Mouse (Mus musculus): ENCODE measurements around the gene Lrrc23.
"Not testable (repeated sequence)": the region's sequence is repeated elsewhere in the genome, so short reads cannot be mapped to it uniquely, and the experiment has no call there.

The Lrrc23 gene

DNA sequence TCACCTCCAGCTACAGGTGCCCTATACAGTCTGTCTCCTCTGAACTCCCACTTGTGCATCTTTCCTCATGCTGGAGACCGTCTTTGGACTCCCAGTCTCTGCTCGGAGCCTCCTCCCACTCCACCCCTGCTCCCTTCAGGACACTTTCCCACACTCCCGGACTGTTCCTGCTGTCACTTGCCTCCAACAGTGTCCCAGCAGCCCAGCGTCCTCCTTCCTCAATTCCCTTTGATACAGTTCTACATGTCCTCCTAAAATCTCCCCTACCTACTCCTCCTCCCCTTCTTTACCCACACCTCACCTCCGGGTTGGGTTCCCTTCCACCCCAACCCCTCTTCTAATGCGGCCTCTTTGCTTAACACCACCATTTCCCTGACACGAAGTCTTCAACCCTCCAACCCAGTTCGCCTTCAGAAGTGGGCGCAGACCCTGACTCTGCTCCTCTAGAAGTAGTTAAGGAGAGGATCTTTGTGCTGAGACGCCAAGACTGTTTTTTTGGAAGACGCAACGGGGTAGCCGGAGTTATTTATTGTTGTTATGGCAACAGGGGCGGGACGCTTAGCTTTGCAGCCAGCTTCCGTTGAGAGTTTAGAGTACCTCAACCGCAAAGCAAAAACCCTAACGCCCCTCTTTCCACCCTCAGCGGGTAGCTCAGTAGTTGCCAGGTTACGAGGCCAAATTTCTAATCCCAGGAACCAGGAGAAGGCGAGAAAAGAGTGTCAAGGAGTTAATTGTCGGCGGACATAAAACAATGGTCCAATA lies at the start of gene Lrrc23:
Gene Lrrc23, minus strand, starts transcription at position 506 of the 762 bp plus-strand sequence.
- in situ Hi-C loops (cut with MboI; ENCODE audit: low pct_unique_long_range_greater_than_20kb in 1 of 2, low sequenced_read_pairs in 2 of 2, unreplicated experiment in 1 of 2) = no loop called here

- in situ Hi-C loops (cut with MboI; ENCODE audit: low pct_unique_long_range_greater_than_20kb in 1 of 2, low sequenced_read_pairs in 2 of 2, unreplicated experiment in 1 of 2) = no loop called here
Observed at GRCm38 (mm10) chr6:124828101-124828592, 48.6 kb upstream of the Lrrc23 start.

GRCm38 (mm10) chr6:124822049-124822448 lies 42.5 kb upstream of the Lrrc23 start:
- in situ Hi-C loops (cut with MboI; ENCODE audit: low pct_unique_long_range_greater_than_20kb in 1 of 2, low sequenced_read_pairs in 2 of 2, unreplicated experiment in 1 of 2) = no loop called here

DNA sequence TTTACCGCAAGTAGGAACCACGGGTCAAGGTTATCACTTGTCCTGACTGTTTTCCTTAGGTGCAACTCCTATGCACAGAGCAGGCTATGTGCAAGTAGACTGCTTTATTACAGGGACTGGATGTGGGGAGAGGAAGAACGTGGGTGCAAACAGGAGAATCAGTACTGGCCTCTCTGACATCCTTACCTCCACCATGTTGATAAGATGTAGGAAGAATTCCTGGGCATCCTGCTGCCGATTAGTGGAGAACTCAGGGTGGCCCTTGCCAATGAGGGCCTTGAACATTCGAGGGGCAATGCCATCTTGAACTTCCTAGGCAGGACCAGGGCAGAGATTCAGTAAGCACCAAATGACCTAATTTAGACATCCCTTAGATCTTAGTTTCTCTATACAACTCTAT lies 41.4 kb upstream of the Lrrc23 start:
- in situ Hi-C loops (cut with MboI; ENCODE audit: low pct_unique_long_range_greater_than_20kb in 1 of 2, low sequenced_read_pairs in 2 of 2, unreplicated experiment in 1 of 2) = no loop called here

DNA sequence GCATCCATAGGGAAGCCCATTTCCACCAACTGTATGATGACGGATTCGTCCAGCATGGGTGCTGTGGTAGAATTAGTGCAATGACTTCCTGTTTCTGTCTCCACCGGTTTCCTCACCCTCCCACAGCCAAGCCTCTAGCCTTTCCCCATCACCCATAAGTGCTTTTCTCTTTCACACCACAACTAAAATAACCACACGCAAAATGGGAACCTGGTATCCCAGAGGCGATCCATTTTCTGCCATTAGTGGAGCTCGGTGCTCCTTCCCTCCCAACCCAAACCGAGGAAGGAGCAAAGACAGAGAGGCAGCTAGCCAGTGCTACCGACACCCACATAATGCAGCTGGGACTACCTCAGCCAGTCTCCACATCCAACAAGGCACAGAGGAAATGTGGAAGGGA lies 38.4 kb upstream of the Lrrc23 start:
- in situ Hi-C loops (cut with MboI; ENCODE audit: low pct_unique_long_range_greater_than_20kb in 1 of 2, low sequenced_read_pairs in 2 of 2, unreplicated experiment in 1 of 2) = no loop called here

- in situ Hi-C loops (cut with MboI; ENCODE audit: low pct_unique_long_range_greater_than_20kb in 1 of 2, low sequenced_read_pairs in 2 of 2, unreplicated experiment in 1 of 2) = no loop called here
Observed at GRCm38 (mm10) chr6:124817563-124817962, 38.0 kb upstream of the Lrrc23 start.

- in situ Hi-C loops (cut with MboI; ENCODE audit: low pct_unique_long_range_greater_than_20kb in 1 of 2, low sequenced_read_pairs in 2 of 2, unreplicated experiment in 1 of 2) = no loop called here
Observed at GRCm38 (mm10) chr6:124817125-124817524, 37.6 kb upstream of the Lrrc23 start.

DNA sequence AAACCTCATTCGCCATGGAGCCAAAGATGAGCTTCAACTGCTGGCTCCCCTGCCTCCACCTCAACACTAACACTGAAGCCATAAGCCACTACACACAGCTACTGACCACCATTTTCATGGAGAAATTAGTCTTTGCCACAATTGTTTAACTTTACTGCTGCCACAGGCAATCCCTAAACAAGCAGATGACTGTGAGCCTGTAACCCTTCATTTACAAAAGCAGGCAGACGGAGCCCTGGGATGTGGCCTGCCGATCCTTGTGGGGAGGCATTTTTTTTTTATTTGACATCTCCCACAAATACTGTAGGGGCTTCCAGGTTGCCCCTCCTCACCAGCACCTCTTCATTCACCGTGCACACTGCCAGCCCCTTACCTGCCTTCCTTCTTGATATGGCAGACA lies 37.1 kb upstream of the Lrrc23 start:
- in situ Hi-C loops (cut with MboI; ENCODE audit: low pct_unique_long_range_greater_than_20kb in 1 of 2, low sequenced_read_pairs in 2 of 2, unreplicated experiment in 1 of 2) = no loop called here

DNA sequence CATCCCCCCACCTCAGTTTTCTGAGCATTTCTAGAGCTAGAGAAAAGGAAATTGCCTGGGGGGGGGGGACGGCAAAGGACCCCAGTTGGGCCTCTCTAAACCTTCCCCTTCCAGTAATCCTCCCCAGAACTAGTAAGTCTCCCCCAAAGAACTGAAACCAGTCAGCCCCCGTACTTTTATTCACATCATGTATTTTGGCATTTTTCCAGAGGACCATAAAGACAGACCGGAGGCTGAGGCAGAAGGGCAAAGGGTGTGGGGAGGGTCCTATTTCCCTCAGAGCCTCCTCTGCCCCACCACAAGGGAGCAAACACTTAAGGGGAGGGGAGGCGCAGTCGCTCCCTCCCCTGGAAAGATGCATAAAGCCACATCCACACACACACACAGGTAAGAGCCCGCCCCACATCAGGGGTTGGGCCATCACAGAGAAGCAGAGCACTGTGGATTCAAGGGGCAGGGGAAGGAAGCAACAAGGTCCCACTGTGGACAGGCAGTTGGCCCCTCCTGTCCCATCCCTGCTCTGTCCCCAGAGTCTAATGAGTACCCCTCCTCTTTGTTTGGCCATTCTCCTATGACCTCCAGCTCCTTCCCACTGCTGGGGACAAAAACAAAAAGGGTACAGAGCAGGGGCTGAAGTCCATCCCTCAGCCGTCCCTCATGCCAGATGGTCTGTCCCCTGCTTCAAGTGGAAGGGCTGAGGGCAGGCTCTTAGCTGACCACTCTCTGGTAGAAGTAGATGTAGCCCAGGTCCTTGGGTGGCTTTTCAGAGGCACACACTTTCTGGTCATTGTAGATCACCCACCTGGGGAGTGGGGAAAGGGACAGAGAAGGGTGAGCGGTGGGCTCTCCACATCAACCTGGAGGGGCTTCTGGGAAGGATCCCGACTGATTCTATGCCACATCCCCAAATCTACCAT lies 35.6 kb upstream of the Lrrc23 start:
- in situ Hi-C loops (cut with MboI; ENCODE audit: low pct_unique_long_range_greater_than_20kb in 1 of 2, low sequenced_read_pairs in 2 of 2, unreplicated experiment in 1 of 2) = no loop called here

- in situ Hi-C loops (cut with MboI; ENCODE audit: low pct_unique_long_range_greater_than_20kb in 1 of 2, low sequenced_read_pairs in 2 of 2, unreplicated experiment in 1 of 2) = no loop called here
Observed at GRCm38 (mm10) chr6:124814448-124814847, 34.9 kb upstream of the Lrrc23 start.

DNA sequence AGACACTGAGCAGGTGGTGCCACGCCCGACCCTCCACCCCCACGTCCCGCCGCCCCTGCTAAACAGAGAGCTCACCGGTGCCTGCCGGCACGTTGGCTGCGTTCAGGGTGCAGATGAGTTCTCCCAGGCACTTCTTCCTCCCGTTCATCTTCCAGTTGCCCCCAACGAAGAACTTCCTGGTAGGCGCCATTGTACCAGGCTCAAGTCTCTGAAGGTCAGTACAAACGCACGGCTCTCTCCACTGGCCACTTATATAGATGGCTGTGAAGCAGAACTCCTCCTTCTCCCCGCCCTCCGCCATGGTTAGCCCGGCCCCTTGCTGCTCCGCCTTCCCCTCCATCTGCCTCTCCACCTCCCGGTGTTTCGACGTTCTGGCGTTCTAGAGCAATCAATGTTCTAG lies 34.4 kb upstream of the Lrrc23 start, which contains the start of gene Tpi1:
Gene Tpi1, minus strand, starts transcription at position 364 of the 400 bp plus-strand sequence.
- in situ Hi-C loops (cut with MboI; ENCODE audit: low pct_unique_long_range_greater_than_20kb in 1 of 2, low sequenced_read_pairs in 2 of 2, unreplicated experiment in 1 of 2) = no loop called here

DNA sequence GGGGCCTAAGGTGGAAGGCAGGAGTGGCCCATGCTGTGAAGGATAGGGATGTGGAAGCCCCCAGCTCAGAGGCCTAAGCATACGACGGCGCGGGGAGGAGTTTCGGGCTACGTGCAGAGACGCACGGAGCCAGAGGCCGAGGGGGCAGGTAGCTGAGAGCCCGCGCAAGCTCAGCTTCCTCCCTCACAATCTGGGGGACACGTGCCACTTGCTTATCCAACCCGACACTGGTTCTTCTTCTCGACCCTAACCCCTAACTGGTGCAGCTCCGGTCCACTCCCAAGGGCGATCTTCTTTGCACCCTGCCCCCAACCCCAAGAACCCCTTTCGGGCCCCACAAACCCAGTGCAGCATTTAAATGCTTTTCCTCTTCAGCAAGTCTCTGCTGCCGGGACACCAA lies 34.0 kb upstream of the Lrrc23 start:
- in situ Hi-C loops (cut with MboI; ENCODE audit: low pct_unique_long_range_greater_than_20kb in 1 of 2, low sequenced_read_pairs in 2 of 2, unreplicated experiment in 1 of 2) = no loop called here

GRCm38 (mm10) chr6:124812848-124813247 lies 33.3 kb upstream of the Lrrc23 start:
- in situ Hi-C loops (cut with MboI; ENCODE audit: low pct_unique_long_range_greater_than_20kb in 1 of 2, low sequenced_read_pairs in 2 of 2, unreplicated experiment in 1 of 2) = no loop called here

DNA sequence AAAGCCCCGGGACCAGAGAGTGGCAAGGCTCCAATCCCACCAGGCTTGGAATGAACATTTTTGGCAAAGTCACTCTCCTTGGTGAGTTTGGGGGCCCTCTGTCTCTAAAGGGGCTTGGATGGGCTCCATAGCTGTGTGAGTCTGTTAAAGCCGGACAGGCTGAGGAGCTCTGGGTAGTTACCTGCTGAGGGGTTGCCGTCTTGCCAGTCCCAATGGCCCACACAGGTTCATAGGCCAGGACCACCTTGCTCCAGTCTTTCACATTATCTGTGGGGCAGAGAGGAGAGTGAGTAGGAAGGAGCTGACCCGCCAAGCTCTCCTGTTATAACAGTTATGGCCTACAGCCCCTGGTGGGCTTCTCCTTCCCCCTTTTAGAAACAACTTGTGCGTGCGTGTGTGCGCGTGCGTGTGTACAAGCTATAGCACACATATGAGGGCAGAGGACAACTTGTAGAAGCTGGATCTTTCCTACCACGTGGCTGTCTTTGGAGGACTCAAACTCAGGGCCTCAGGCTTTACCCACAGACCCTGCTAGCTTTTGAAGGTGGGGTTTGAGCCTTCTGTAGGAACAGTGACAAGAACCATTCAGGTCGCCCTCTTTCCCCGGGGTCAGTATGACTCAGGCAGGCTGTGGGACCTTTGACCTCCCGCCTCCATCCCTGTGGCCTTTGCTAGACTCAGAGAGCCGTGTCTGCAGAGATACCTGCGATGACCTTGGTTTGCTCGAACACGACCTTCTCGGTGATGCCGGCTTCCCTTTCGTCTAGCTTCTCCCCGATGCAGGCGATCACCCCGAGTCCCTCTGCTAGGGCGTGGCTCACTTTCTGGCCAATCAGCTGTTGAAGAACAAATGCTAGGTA lies 32.4 kb upstream of the Lrrc23 start:
- in situ Hi-C loops (cut with MboI; ENCODE audit: low pct_unique_long_range_greater_than_20kb in 1 of 2, low sequenced_read_pairs in 2 of 2, unreplicated experiment in 1 of 2) = no loop called here

GRCm38 (mm10) chr6:124811403-124811665 lies 31.8 kb upstream of the Lrrc23 start:
- in situ Hi-C loops (cut with MboI; ENCODE audit: low pct_unique_long_range_greater_than_20kb in 1 of 2, low sequenced_read_pairs in 2 of 2, unreplicated experiment in 1 of 2) = no loop called here

DNA sequence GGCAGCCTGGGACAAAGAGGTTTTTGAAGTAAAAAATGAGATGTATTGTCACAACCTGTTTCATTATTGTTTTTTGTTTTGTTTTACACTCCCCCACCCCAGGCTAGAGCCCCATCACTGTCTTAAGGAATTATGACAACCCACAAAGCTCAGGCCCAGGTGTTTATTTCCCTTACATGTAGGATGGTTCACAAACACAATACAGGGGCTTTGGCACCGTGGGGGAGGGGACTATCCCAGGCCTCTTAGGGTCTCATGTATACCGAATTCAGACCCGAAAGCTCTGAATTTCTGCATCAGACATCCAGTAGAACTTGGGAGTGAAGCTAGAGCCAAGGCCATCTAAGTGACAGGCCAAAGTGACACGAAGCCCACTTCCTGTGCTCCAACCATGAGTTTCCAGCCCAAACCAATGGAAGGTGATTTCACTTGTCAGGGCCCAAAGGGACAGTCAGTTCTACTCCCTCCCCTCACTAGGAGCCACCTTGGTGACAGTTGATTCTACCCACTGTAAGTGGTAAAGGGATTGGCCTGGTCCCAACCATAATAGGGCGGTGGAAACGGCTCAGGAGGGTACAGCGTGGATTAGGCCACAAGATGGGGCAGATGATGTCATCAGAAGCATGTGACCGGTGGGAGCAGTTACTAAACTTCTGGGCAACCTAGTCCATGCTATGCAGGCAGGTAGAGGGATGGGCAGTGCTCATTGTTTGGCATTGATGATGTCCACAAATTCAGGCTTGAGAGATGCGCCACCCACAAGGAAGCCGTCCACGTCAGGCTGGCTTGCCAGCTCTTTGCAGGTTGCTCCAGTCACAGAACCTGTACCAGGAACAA lies 31.3 kb upstream of the Lrrc23 start:
- in situ Hi-C loops (cut with MboI; ENCODE audit: low pct_unique_long_range_greater_than_20kb in 1 of 2, low sequenced_read_pairs in 2 of 2, unreplicated experiment in 1 of 2) = not testable (repeated sequence)

- in situ Hi-C loops (cut with MboI; ENCODE audit: low pct_unique_long_range_greater_than_20kb in 1 of 2, low sequenced_read_pairs in 2 of 2, unreplicated experiment in 1 of 2) = no loop called here
Observed at GRCm38 (mm10) chr6:124809775-124810538, 30.4 kb upstream of the Lrrc23 start.
